Mouse (Mus musculus) bone marrow, adult 2 months (tissue): ENCODE data around the gene Gpr65.

Experiments used
- CTCF ChIP-seq: fragments of 200-500 bp; IDR thresholded peaks from 2 replicates; pipeline ENCODE4 v1.5.1; 2011; ENCODE audit warnings: low read length, control low read depth; ENCODE audit not compliant: control insufficient read depth, insufficient read depth
- POLR2A ChIP-seq: fragments of 200-500 bp; IDR thresholded peaks from 2 replicates; pipeline ENCODE4 v1.6.1; 2011; ENCODE audit warnings: low read depth, mild to moderate bottlenecking, control low read depth, low read length, borderline replicate concordance; ENCODE audit not compliant: control insufficient read depth

GRCm38 (mm10) chr12:98272433-98272832 lies 4.0 kb downstream of the Gpr65 start:
- no peak for TF ChIP-seq CTCF
- TF ChIP-seq POLR2A, result no peak
